Mouse (Mus musculus) forelimb bud, embryonic 11.5 days (tissue): ENCODE results near the gene Mrpl52.

Experiments used
- DNase-seq: peaks from one replicate; pipeline ENCODE4 v3.0.0-alpha.2; 2012; ENCODE audit warnings: low read depth, low spot score

Gene Mrpl52

DNA sequence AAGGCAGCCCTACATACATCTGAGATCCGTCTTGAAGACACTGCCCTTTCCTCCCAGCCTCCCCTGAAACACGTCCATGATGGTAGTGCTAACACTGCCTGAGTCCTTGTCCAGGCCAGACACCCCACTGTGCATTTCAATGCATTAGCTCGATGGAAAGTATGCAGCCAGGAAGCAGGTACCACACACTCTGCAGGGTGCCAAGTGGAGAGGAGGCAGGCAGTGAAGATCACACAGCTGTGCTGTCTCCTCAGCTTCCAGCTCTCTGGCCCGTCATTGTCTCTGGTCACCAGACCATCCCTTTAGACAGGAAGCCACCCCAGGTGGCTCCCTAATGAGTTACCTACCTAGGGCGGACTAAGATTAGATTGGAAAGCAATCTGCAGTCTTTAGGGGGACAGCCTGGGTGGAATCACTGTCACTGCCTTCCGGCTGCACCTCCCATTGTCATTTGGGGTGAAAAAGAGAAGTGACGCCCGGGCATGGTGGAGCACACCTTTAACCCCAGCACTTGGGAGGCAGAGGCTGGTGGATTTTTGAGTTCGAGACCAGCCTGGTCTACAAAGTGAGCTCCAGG, 14.6 kb upstream of the Mrpl52 start:
- no peak for DNase-seq

DNA sequence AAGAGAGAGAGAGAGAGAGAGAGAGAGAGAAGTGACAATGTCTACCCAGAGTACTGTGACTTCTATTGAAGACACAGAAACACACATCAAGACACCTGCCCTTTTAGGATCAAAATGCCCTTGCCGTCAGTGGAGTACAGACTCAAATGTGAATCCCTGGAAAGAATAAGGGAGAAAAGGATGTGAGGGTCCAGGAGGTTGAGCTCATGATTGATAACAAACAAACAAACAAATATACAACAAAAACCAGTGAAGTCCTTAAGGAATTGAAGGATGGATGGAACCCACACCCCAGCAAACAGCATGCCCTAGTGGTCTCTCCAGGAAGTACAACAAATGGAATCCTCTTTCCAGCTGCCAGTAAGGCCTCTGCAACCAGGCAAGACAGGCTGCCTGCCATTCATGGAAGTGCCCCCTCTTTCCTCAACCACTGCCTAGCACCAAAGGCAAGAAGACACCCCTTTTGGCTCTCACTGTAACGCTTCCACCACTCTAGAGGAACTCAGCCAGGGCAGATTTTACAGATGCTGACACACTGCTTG, 14.0 kb upstream of the Mrpl52 start:
- DNase-seq: no peak

DNA sequence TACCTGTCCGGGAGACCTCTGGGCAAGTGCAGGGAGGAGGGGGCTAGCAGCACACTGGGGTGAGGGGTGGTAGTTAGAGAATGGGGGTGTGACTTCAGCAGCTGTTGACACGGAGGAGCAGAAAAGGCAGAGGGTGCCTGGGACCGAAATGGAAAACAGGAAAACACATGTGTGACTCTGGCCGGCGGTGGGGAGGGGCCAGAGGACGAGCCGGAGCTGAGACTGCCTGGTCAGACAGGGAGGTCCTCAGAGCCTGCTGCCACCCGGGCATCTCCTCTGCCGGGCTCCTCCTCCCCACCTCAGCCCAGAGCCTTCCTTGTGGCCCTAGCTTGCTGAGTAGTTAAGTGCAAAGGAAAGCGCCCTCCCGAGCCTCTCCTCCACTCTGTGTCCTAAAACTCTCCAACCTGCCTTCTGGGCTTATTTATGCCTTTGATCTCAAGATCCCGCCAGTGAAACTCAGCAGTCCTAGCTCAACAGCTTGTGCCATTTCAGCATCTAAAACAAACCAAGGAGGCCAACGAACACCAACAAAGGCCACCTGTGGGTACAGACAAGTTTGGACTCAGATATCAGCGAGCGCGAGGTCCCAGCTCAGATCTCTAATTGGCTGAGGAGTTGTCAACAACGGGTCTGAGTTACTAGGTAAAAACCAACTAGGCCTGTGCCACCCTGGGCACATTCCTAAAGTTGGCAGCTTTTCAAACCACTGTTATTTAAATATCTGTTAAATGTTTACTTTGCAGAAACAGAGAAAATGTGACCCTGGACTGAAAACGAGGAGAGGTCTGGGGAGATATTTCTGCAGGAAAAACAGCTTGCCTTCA, 12.6 kb upstream of the Mrpl52 start:
- DNase-seq: no peak

DNA sequence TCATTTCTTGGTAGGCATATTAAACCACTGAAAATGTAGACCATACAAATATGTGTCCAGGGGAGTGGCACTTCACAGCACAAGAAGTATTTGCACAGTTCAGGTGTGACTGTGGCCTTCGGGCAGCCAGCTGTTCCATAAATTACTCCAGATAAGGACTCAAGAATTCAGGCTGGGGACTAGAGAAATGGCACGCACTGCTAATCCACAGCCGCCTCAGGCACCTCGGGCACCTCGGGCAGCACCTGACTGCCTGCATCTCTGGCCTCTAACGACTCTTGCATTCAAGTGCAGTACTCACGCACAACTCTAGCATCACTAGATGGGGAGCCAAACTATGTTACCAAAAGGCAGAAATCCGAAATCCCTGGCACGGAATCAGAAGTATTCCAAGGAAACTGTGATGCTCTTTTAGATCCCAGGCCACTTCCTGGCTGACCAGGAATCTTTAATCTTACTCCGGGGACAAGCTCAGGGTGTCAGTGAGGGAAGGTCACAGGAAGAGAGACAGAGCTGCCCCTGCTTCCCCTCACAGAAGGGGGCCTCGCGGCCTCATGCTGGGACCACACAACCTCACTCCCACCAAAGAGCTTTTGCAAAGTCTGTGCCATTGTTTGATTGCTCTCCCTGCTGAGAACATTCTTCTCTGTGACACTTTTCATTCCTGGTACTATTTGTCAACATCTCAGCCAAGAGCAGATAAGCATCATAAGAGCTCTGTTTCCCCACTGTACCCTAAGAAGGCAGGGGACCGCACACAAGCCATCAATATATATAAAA, 11.3 kb upstream of the Mrpl52 start:
- DNase-seq: no peak

DNA sequence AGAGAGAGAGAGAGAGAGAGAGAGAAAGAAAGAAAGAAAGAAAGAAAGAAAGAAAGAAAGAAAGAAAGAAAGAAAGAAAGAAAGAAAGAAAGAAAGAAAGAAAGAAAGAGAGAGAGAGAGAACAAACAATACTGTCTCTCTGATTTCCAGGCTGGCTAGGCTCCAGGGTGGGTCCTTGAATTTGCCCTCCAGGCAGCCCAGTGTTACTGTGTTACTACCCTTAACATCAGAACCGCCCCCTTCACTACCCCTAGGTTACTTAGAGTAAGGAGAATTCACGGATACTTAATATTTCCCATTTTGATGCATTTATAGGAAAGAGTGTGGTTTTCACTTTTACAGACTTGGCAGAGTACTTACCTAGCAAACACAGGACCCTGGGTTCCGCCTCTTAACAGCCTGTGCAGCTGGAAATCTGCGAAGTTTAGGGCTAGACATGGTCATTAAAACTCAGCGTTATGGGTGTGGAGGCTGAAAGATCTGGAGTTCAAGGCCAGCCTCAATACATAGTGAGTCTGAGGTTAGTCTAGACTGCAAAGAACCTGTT, 10.4 kb upstream of the Mrpl52 start:
- DNase-seq: no peak

DNA sequence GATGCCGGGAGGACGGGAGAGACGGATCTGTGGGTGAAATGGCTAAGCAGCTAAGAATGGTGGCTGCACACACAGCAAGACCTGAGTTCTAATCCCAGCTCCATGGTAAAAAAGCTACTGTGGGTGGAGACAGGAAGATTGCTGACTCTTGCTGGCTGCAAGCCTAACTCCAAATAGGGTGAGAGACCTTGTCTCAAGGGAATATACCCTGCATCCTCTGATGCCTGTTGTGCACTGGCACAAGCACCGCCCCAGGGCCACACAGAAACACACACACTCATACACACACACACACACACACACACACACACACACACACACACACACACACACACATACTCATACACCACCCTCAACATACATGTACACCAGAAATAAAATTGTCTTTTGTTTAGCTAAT, 9.9 kb upstream of the Mrpl52 start:
- DNase-seq: no peak

DNA sequence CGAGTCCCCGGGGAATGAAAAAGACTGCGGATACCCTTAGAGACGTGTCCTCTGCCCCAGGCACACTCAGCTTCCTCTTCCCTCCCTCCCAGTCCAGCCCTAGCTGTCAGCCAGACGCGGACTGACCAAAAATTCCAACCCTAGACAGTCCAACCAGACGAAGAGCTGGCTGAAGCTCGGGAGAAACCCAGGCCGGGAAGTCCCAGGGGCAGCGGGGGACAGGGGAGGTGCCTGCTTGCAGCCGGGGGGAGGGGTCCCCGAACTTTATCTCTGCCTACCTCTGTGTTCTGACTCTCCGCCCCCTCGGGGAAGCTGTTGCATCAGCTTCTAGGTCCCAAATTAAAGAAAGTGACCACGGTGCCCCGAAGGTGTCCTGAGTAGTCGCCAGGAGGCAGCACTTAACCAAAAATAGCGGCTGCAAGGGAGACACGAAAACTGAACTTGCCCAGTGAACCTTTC, 9.1 kb upstream of the Mrpl52 start, which contains the start of gene Slc7a7:
Gene Slc7a7 (minus strand): TSS at position 158 of the 459 bp plus-strand sequence.
- DNase-seq: no peak

DNA sequence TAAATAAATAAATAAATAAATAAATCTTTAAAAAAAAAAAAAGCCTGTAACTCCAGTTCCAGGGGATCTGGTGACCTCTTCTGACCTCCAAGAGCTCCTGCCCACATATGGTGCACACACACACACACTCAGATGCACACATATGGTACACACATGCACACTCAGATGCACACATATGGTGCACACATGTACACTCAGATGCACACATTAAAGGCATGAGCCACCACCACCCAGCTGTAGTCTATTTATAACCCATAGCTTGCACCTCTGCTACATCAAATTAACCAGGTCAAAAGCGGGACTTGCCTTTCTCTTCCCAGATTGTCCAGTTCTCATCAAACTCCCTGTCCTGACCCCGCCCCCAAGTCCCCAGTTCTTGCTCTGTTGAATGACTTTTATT, 5.7 kb upstream of the Mrpl52 start:
- peak; percentile 68 for DNase-seq

DNA sequence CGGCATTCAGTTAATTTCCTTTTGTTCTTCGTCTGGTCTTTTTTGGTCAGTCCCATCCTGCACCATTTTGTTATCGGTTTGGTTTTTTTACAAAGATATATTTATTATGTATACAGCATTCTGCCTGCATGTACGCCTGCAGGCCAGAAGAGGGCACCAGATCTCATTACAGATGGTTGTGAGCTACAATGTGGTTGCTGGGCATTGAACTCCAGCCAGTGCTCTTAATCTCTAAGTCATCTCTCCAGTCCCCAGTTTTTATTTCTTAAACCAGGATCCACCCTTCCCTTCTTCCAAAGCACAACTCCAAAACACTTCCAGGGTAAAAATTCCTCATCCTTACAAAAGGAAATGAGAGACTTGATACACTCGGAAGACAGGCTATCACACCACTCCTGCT, 3.3 kb upstream of the Mrpl52 start:
- DNase-seq: no peak

DNA sequence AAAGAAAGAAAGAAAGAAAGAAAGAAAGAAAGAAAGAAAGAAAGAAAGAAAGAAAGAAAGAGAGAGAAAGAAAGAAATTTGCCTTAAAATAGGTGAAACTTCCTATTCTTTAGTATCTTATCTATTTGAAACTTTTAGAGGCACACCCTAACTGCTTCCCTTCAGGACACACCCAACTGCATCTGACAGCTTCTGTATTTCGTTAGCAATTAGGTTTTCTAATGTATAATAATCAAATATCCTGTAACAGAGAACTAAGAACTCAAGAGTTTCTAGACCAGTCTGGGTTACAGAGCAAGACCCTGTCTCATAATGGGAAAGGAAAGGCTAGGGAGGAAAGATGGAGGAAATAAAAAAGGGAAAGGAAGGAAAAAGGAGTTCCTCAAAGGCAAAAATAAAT, 2.1 kb upstream of the Mrpl52 start:
- no peak for DNase-seq

DNA sequence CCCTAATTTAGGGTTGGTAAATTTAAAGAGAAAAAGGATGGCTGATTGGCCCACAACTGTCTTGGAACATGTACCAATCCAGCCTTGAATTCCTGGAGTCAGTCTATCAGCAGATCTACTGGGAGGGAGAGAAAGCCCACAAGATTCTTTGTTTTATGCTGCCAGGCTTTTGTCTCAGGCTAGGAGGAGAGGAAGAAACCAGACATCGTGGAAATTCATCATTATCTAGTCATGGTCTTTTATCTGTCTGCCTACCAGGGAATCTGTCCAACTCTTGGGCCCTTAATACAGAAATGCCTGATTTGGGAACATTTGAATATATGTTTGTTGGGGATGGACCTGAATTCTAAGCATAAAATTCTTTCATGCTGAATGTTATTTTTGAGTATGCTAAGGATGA, 1.2 kb upstream of the Mrpl52 start:
- DNase-seq: no peak

DNA sequence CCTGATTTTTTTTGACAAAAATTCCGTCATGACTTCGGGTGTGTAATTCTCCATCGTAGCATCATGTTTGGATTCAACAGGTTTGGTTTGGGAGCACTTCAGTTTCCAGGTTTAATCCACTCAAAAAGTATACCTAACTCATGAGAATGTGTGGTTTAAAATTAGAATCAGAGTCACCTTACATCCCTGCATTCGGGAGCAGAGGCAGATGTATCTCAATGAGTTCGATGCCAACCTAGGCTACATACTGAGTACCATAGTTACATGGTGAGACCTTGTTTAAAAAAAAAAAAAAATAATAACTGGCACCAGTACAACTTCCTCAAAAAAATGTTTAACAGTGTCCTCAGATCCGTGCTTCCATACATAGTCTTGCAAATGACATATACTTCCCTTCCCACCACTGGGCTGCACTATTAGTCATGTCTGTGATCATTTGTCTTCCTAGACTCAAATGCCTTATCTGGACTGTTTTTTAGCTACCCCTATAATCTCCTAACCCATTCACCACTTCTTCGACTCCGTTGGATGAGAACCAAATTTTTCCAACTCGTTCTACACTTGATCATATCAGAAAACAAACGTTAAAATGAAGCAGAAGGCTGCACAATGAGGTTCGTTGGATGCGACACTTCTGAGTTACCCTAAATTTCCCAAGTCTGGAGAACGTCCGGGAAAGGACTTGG, 563 bp upstream of the Mrpl52 start:
- DNase-seq: no peak

DNA sequence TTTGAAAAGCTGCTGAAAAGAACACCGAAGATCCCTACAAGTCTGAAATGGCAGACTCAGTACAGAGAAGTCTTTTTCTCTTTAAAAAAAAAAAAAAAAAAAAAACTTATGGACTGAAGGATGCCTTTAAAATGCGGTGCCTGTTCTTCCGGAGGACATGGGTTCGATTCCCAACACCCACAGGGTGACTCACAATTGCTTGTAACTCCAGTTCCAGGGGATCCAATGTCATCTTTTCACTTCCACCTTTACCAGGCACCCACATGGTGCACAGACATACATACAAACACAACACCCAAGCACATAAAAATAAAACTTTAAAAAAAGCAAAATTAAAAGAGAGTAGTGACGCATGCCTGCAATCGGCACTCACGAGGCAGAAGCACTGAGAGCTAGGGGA, 987 bp downstream of the Mrpl52 start:
- no peak for DNase-seq

DNA sequence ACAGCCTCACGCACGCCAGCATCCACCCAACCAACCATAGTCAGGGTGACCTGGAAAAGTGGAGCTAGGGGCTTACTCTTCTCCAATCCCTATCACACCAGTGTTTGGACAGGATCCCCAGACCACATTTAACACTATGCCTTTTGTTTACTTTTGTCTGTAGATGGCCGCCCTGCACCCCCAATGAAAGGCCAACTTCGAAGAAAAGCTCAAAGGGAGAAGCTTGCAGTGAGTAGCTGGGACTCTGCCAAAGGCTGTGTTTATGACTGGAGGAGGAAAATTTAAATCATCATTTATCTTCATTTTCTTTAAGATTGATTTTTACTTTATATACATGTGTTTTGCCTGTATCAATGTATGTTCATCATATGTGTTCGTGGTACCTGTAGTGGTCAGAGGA, 1.7 kb downstream of the Mrpl52 start:
- DNase-seq: no peak

DNA sequence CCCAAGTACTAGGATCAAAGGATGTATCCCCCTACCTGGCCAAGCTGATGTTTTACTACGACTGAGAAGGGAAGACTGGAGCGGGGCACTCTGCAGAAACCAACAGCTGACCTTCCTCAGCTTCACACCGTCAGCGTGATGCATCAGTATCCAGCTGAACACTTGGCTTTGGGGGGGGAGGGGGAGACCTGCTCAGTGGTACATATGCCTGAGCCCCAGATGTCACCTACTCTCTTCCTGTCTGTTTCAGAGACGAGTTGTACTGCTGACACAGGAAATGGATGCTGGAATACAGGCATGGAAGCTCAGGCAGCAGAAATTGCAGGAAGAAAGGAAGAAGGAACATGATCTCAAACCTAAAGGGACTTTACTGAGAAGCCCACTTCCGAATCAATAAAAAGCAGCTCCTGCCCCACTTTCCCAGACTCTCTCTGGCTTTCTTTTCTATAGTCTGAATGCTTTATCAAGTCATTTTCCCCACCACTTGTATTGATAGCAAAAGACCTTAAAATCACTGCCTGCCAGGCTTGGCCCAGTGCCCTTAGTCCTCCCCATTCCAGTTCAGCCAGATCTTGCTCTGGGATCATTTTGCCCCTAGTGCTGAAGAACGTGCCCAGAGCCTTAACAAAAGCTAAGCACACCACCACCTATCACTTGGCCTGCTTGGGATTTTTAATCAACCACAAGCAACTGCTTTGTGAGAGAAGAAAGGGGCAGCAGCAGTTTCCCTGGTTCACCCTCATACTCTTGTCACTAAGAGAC, 2.8 kb downstream of the Mrpl52 start:
- no peak for DNase-seq

DNA sequence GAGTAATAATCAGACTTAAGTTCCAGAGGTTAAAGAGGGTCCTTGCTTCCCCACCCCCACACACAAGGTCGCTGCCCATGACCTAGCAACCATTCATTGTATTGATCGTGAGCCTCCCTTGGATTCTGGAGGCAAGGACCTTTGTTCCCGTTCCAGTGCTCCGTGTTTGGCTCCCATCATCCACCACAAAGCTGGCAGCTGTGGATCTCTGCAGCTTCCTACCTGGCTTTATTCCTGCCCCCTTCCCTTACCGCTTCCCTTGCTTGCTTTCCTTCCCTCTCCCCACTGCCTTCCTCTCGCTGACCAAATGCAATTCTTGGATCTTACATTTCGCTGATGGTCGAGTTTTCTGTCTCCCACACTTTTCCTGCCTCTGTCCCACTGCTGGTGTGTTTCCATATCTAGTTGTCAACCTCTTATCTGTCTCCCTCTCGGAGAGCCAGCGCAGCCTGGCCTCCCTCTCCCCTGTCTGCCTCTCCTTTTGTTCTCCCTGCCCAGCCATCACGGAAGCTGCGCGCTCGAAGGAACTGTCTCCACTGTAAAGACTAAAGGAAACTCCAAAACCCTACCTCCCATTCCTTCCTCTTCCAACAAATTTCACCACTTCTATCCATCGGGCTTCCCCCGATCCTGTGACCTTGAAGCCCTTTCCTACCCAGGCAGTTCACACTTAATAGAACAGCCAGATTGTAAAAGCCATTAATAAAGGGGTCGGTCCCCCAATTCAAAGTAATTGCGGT, 3.9 kb downstream of the Mrpl52 start:
- no peak for DNase-seq

DNA sequence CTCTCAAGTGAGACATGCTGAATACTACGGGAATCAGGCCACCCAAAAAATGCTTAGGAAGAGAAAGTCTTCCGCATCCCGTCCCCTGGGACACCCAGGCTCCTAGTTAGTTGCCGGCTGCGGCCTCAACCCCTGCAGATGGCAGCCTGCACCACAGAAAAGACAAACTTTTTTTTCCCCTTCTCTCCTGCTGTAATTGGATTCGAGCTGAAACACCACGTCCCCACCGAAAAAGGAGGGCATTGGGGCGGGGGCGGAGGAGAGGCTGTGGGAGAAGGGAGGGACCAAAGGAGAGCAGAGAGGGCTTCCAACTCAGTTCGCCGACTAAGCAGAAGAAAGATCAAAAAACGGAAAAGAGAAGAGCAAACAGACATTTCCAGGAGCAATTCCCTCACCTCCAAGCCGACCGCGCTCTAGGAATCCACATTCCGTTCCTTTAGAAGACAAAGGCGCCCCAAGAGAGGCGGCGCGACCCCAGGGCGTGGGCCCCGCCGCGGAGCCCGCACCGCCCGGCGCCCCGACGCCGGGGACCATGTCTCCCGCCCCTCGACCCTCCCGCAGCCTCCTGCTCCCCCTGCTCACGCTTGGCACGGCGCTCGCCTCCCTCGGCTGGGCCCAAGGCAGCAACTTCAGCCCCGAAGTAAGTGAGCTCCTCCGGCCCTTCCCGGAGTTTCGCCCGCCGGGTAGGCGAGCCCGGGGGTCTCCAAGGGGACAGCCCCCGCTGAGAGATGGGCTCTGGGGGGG, 4.8 kb downstream of the Mrpl52 start, which contains the start of gene Mmp14:
Gene Mmp14 (plus strand): TSS at position 279 of the 744 bp plus-strand sequence.
- DNase-seq: peak; percentile 69

DNA sequence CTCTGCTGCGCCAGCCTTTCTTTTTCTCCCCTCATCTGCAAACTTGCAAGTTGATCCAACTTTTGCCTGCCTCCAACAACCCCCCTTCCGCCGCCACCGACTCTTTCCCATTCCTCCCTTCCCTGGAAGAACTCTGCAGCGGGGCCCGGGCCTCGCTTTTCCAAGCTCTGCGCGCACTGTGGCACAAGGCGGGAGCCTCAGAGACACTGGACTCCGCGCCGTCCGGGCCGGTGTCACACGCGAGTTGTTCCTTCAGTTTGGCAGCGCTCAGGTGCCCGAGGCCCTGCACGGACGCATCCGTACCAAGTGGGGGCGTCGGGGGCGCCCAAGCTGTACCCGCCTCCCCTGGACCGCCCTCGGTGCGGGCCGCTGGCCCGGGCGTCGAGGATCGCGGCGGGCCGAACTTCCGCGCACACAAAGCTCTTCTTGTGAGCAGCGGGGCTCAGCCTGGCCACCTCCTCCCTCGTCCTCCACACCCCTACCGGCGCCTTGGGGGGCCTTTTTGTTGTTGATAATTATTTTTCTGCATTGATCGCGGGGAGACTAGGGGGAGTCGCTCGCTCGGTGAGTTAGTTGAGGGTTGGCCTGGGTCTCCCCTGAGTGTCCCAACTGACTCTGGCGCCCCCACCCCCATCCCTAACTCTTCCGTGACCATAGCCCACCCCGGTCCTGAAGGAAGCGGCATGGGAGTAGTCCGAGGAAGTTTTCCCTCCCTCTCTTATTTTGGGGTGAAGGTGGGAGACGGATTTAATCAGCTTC, 5.5 kb downstream of the Mrpl52 start:
- DNase-seq: no peak
